23 mouse cellular contexts compared by ENCODE assay signal in the genomic region with DNA sequence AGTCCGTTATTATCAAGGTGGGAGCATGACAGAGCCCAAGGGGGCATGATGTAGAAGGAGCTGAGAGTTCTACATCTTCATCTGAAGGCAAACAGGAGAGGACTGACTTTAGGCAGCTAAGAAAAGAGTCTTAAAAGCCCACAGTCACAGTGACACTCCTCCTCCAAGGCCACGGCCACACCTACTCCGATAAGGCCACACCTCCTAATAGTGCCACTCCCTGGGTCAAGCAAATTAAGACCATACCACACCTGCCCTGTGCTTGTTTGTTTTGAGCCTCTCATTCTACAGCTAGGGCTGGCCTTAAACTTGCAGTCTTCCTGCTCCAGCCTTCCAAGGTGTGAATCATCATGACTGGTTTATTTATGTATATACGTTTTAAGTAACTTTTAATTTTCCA. TPM values are rescaled to one million over a fixed set of nuclear protein-coding genes. Genes with fewer than 3 reads are reported as not detected.
DNase-seq lines count a peak whose midpoint lies in the region; ATAC-seq and TF ChIP-seq lines count a peak whose summit lies in the region.
"Had no signal": no experiment of that assay in that cellular context is flagged by ENCODE, and none has a peak within 500 bp of the region (broad histone marks: within the 10 kb centered on the region; RNA-seq: fewer than 3 reads in every experiment).

No protein-coding gene starts in this region.

- no peaks in the 10 kb centered on the region for H3K36me3 ChIP-seq in liver, postnatal 0 days (replicated peaks; ENCODE audit: insufficient read depth, low read length)
- H3K36me3 ChIP-seq in liver, embryonic 13.5 days = no peaks in the 10 kb centered on the region
- H3K36me3 ChIP-seq: embryonic facial prominence, embryonic 15.5 days; liver, embryonic 15.5 days; midbrain, embryonic 12.5 days; neural tube, embryonic 13.5 days had no signal

- H3K4me1 ChIP-seq in liver, postnatal 0 days (ENCODE audit: insufficient read depth) = peaks cover 7% of the 10 kb centered on the region
- H3K4me1 ChIP-seq in liver, embryonic 13.5 days (replicated peaks) = peaks cover 39% of the 10 kb centered on the region
- H3K4me1 ChIP-seq: embryonic facial prominence, embryonic 15.5 days; midbrain, embryonic 12.5 days had no signal

- no peaks in the 10 kb centered on the region for H3K27me3 ChIP-seq in liver, postnatal 0 days (ENCODE audit: insufficient read depth, low read length)
- no peaks in the 10 kb centered on the region for H3K27me3 ChIP-seq in liver, embryonic 13.5 days
- H3K27me3 ChIP-seq: CH12.LX; embryonic facial prominence, embryonic 15.5 days; liver, embryonic 15.5 days; midbrain, embryonic 12.5 days had no signal

- no peak for ATAC-seq in liver, postnatal 0 days
- peak; percentile 56; the same call in 1 of the 2 replicates for ATAC-seq in erythroid progenitor cell, adult 5-6 weeks (replicated peaks; ENCODE audit: low FRiP score, poor library complexity, severe bottlenecking)
- ATAC-seq in liver, embryonic 13.5 days (ENCODE audit: low read depth) = no peak; the same call in 1 of the 2 replicates
- no peak for ATAC-seq in cerebellum, adult (ENCODE audit: insufficient number of reproducible peaks, low FRiP score, low TSS enrichment)
- ATAC-seq: forebrain, embryonic 14.5 days; hindbrain, postnatal 0 days had no signal

- no peak overlapping the region for H3K4me2 ChIP-seq in liver, postnatal 0 days (ENCODE audit: low read depth, low read length)
- no peak overlapping the region for H3K4me2 ChIP-seq in liver, embryonic 13.5 days
- H3K4me2 ChIP-seq: embryonic facial prominence, embryonic 15.5 days; liver, embryonic 15.5 days; midbrain, embryonic 12.5 days; neural tube, embryonic 13.5 days had no signal

- no peak for TF ChIP-seq EP300 in liver, postnatal 0 days (IDR thresholded peaks at IDR 0.05; ENCODE audit: low read depth)

- DNase-seq in liver = peak; percentile 33
- no peak for DNase-seq in liver, postnatal 0 days
- DNase-seq in liver, embryonic 13.5 days = no peak
- no peak for DNase-seq in adrenal gland, postnatal 4 days (ENCODE audit: low spot score in 2 of 2)
- DNase-seq in left cerebral cortex, adult 11 months (ENCODE audit: low spot score) = no peak
- no peak for DNase-seq in kidney, adult 8-10 months
- DNase-seq: adrenal gland, adult 2 months; cerebellum, adult 9-10 months; heart, postnatal 4 days; layer of hippocampus, postnatal 36 days; left cerebral cortex, postnatal 4 days; lung, postnatal 14 days; right cerebral cortex, postnatal 14 days; thymus, postnatal 4 days had no signal

- H3K27ac ChIP-seq in liver, postnatal 0 days (ENCODE audit: low read depth) = no peak overlapping the region
- H3K27ac ChIP-seq in liver, embryonic 13.5 days = 0 out of 2 replicates have a peak overlapping the region, but pooled peaks have one; percentile 19
- H3K27ac ChIP-seq: embryonic facial prominence, embryonic 15.5 days; hindbrain, postnatal 0 days; liver, embryonic 15.5 days; midbrain, embryonic 12.5 days; neural tube, embryonic 13.5 days had no signal

- H3K4me3 ChIP-seq in liver, postnatal 0 days (ENCODE audit: low read depth, low read length) = no peak overlapping the region
- H3K4me3 ChIP-seq in liver, embryonic 13.5 days (replicated peaks) = no peak overlapping the region
- H3K4me3 ChIP-seq: embryonic facial prominence, embryonic 15.5 days; liver, embryonic 15.5 days; midbrain, embryonic 12.5 days; neural tube, embryonic 13.5 days had no signal

- WGBS in liver, postnatal 0 days (ENCODE audit: insufficient replicate concordance) = 71% methylated on average over 4 of the region's 4 CpGs
- WGBS in liver, embryonic 13.5 days (ENCODE audit: insufficient replicate concordance) = 63% methylated on average over 4 of the region's 4 CpGs

- no peak for TF ChIP-seq CTCF in liver, postnatal 0 days (IDR thresholded peaks at IDR 0.05; ENCODE audit: low read depth)

- no peaks in the 10 kb centered on the region for H3K9me3 ChIP-seq in liver, postnatal 0 days (ENCODE audit: low read length)
- no peaks in the 10 kb centered on the region for H3K9me3 ChIP-seq in liver, embryonic 13.5 days (replicated peaks)
- H3K9me3 ChIP-seq: embryonic facial prominence, embryonic 15.5 days; liver, embryonic 15.5 days; midbrain, embryonic 12.5 days; neural tube, embryonic 13.5 days had no signal

- H3K9ac ChIP-seq in liver, postnatal 0 days (replicated peaks) = no peak overlapping the region
- H3K9ac ChIP-seq in liver, embryonic 13.5 days = no peak overlapping the region
- H3K9ac ChIP-seq: embryonic facial prominence, embryonic 15.5 days; liver, embryonic 15.5 days; midbrain, embryonic 12.5 days; neural tube, embryonic 13.5 days had no signal

RNA-seq across cellular contexts. Expression of gene Crtap, which starts 4.8 kb away (rescaled TPM):
- polyA plus RNA-seq in liver, postnatal 0 days (2015; fragmentation: Nextera tagmentation; extraction: Ambion mirVana) = 19.9 and 20.1 TPM in 2 replicates
- 10.1 and 12.6 TPM in 2 replicates for total RNA-seq in erythroid progenitor cell, adult 5-6 weeks (2015; ENCODE audit: low replicate concordance)
- 1.7 and 3.5 TPM in 2 replicates for total RNA-seq in erythroid progenitor cell, adult 5-6 weeks (2017; ENCODE audit: low replicate concordance)
- 22.5 TPM in 2 replicates for polyA plus RNA-seq in liver, embryonic 13.5 days (2015; fragmentation: Nextera tagmentation; extraction: Ambion mirVana)
- 100 to 1,000 TPM; 155 to 160 TPM for total RNA-seq in adrenal gland, postnatal 4 days (2021)

RNA-seq across cellular contexts. Expression of gene Glb1, which starts 5.6 kb away (rescaled TPM):
- polyA plus RNA-seq in liver, postnatal 0 days (2015; fragmentation: Nextera tagmentation; extraction: Ambion mirVana) = 10.3 and 10.7 TPM in 2 replicates
- 7.6 and 8.8 TPM in 2 replicates for total RNA-seq in erythroid progenitor cell, adult 5-6 weeks (2015; ENCODE audit: low replicate concordance)
- 2.3 and 3.3 TPM in 2 replicates for total RNA-seq in erythroid progenitor cell, adult 5-6 weeks (2017; ENCODE audit: low replicate concordance)
- 13.2 and 14.6 TPM in 2 replicates for polyA plus RNA-seq in liver, embryonic 13.5 days (2015; fragmentation: Nextera tagmentation; extraction: Ambion mirVana)
- total RNA-seq in adrenal gland, postnatal 4 days (2021) = 10 to 100 TPM; 38.7 to 45.5 TPM

RNA-seq across cellular contexts. Expression of gene Tmppe, which starts 5.6 kb away (rescaled TPM):
- polyA plus RNA-seq in liver, postnatal 0 days (2015; fragmentation: Nextera tagmentation; extraction: Ambion mirVana) = 1.4 and 2.2 TPM in 2 replicates
- not detected in 2 replicates for total RNA-seq in erythroid progenitor cell, adult 5-6 weeks (2015; ENCODE audit: low replicate concordance)
- 2.3 TPM in 2 replicates for total RNA-seq in erythroid progenitor cell, adult 5-6 weeks (2017; ENCODE audit: low replicate concordance)
- 2.9 and 3.4 TPM in 2 replicates for polyA plus RNA-seq in liver, embryonic 13.5 days (2015; fragmentation: Nextera tagmentation; extraction: Ambion mirVana)
- 10 to 100 TPM; 10.6 to 10.8 TPM for total RNA-seq in adrenal gland, postnatal 4 days (2021)

Comparison
In these comparisons a context has a peak if more than half of its experiments do, and no peak if none do; other contexts are left out.
1. RNA of gene Crtap, which starts 4.8 kb away (total RNA-seq): 155 to 160 TPM in adrenal gland, postnatal 4 days; 1.7 to 12.6 TPM in erythroid progenitor cell, adult 5-6 weeks; every median in the first group is over 10 times any median in the second.
2. RNA of gene Glb1, which starts 5.6 kb away (total RNA-seq): 38.7 to 45.5 TPM in adrenal gland, postnatal 4 days; 2.3 to 8.8 TPM in erythroid progenitor cell, adult 5-6 weeks; every median in the first group is over 4 times any median in the second.